Mouse (Mus musculus) midbrain, embryonic 14.5 days (tissue): ENCODE results near the gene Clock. TPM values are rescaled to one million over a fixed set of nuclear protein-coding genes. Genes with fewer than 3 reads are reported as not detected.

Source experiments
- ATAC-seq: fragments of 200-750 bp; cut with Nextera tagmentation; 2 replicates; pipeline ENCODE4 v1.8.0; 2017; ENCODE audit warnings: moderate number of reproducible peaks, moderate library complexity; ENCODE audit not compliant: low FRiP score, low TSS enrichment
- DNase-seq: peaks from one replicate; pipeline ENCODE4 v3.0.0-alpha.2; 2015
- H3K27ac ChIP-seq: fragments of 300-500 bp; sonication (generic); replicated peaks from 2 replicates; pipeline ENCODE4 v1.5.1; 2014; ENCODE audit warnings: mild to moderate bottlenecking, low read depth, low read length, moderate library complexity
- H3K27me3 ChIP-seq: fragments of 300-500 bp; sonication (generic); 2 replicates; pipeline ENCODE4 v1.6.1; 2014; ENCODE audit warnings: low read length, control low read depth, mixed read lengths; ENCODE audit not compliant: control insufficient read depth, insufficient read depth
- H3K36me3 ChIP-seq: fragments of 300-500 bp; sonication (generic); 2 replicates; pipeline ENCODE4 v1.6.1; 2014; ENCODE audit warnings: low read length, control low read depth; ENCODE audit not compliant: control insufficient read depth, insufficient read depth
- H3K4me1 ChIP-seq: fragments of 300-500 bp; sonication (generic); 2 replicates; pipeline ENCODE4 v1.6.1; 2014; ENCODE audit warnings: mild to moderate bottlenecking, antibody characterized with exemption, low read length, control low read depth; ENCODE audit not compliant: control insufficient read depth, insufficient read depth
- H3K4me2 ChIP-seq: fragments of 300-500 bp; sonication (generic); 2 replicates; pipeline ENCODE4 v1.6.1; 2014; ENCODE audit warnings: mild to moderate bottlenecking, low read length, moderate library complexity
- H3K4me3 ChIP-seq: fragments of 300-500 bp; sonication (generic); replicated peaks from 2 replicates; pipeline ENCODE4 v1.5.1; 2014; ENCODE audit warnings: low read depth, low read length
- H3K9ac ChIP-seq: fragments of 300-500 bp; sonication (generic); replicated peaks from 2 replicates; pipeline ENCODE4 v1.6.1; 2014; ENCODE audit warnings: mild to moderate bottlenecking, low read length, moderate library complexity
- H3K9me3 ChIP-seq: fragments of 300-500 bp; sonication (generic); 2 replicates; pipeline ENCODE4 v1.6.1; 2016; ENCODE audit warnings: low read length, control low read depth, mixed read lengths; ENCODE audit not compliant: control insufficient read depth
- WGBS: fragments of 180-500 bp; shearing (Covaris S2); extraction: QIAGEN DNeasy Blood & Tissue Kit; methylation state at CpG from one replicate; pipeline ENCODE4 v1.1.7; 2014; 5-methylcytosine and 5-hydroxymethylcytosine counted together
- polyA plus RNA-seq: library from polyadenylated mRNA; unstranded; fragments of >200 nt; fragmentation: Nextera tagmentation; extraction: Ambion mirVana; gene quantifications from 2 replicates; pipeline ENCODE4 v1.2.1, GENCODE M21; 2014

Clock gene
- polyA plus RNA-seq, 1 experiment from 2014 or later: 19.2 TPM

DNA sequence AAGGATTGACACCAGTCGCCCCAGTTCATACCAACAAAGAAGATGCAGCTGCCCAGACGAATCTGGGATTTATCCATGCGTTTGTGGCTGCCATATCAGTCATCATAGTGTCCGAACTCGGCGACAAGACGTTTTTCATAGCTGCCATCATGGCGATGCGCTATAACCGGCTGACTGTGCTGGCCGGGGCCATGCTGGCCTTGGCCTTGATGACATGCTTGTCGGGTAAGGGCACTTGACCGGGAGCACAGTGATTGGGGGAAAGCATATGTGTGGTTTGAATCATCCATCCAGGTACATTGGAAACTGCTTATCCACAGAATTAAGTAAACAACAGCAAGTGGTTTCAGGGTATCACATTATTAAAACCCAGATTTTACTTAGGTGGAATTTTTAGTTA, 105.2 kb downstream of the Clock start:
- no peaks in the 10 kb centered on the region for H3K9me3 ChIP-seq
- peaks cover 26% of the 10 kb centered on the region for H3K36me3 ChIP-seq
- 95% methylated on average over 13 of the region's 13 CpGs for WGBS
- H3K27me3 ChIP-seq: no peaks in the 10 kb centered on the region
- ATAC-seq (no peak), DNase-seq (no peak)
- no peak overlapping the region for H3K9ac ChIP-seq
- no peak overlapping the region for H3K4me3 ChIP-seq
- no peak overlapping the region for H3K27ac ChIP-seq
- H3K4me2 ChIP-seq: no peak overlapping the region
- no peaks in the 10 kb centered on the region for H3K4me1 ChIP-seq

DNA sequence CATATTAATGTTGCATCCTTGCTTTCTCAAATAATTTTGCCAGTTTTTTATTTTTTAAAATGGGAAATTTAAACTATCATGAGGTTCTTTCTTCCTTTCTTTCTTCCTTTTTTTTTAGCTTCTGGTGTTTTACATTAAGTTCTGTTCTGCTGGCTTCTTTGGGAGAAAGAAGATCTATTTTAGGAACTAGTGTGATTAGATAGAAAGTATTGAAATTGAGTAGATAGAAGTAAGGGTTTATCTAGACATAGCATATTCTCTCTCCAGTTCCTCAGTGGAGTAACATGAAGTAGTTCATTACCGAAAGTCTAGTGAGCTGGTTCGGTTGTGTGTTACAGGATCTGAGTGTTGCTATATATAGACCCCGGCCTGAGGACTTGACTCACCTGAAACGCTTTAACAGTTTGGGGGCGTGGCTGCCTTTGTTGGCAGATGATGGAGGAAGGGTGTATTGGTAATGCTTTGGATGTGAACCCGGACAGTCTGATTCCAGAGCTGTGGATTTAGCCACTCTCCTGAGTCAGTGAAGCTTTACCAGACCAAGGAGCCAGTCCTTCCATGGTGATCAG, 110.1 kb downstream of the Clock start:
- no peak for DNase-seq
- WGBS: 94% methylated on average over 6 of the region's 6 CpGs

DNA sequence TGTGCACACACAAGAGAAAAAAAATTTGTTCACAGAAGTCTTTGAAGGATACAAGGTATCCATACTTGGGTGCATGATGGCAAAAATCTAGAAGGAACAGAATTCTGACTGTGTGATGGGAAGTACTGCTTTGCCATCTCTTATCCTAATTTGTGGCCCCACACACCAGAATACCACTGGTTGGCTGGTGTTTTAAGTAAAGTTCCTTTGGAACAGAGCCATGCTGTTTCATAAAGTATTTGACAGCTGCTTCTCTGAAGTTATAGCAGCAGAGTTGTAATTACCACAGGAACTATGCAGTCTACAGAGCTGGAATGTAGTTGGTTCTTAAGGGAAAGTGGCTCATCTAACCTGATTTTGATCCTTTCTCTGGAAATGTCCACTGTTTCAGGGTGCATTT, 111.5 kb downstream of the Clock start:
- ATAC-seq (no peak), DNase-seq (no peak)
- H3K27me3 ChIP-seq: no peaks in the 10 kb centered on the region
- no peak overlapping the region for H3K27ac ChIP-seq
- H3K9me3 ChIP-seq: no peaks in the 10 kb centered on the region
- H3K4me2 ChIP-seq: no peak overlapping the region
- H3K9ac ChIP-seq: no peak overlapping the region
- no peaks in the 10 kb centered on the region for H3K36me3 ChIP-seq
- no peak overlapping the region for H3K4me3 ChIP-seq
- no peaks in the 10 kb centered on the region for H3K4me1 ChIP-seq

More for the DNA sequence above, 110.1 kb downstream of the Clock start:
- ATAC-seq: no peak
- Histone ChIP-seq H3K27me3 (no peaks in the 10 kb centered on the region), H3K36me3 (0 out of 2 replicates have a peak, but pooled peaks cover 3% of the 10 kb centered on the region), H3K27ac (no peak overlapping the region), H3K4me1 (no peaks in the 10 kb centered on the region), H3K4me2 (no peak overlapping the region), H3K9ac (no peak overlapping the region), H3K4me3 (no peak overlapping the region), H3K9me3 (no peaks in the 10 kb centered on the region)

- no peak overlapping the region for H3K4me2 ChIP-seq
- H3K27ac ChIP-seq: no peak overlapping the region
- no peaks in the 10 kb centered on the region for H3K27me3 ChIP-seq
- DNase-seq (no peak), ATAC-seq (no peak)
- H3K36me3 ChIP-seq: no peaks in the 10 kb centered on the region
- no peak overlapping the region for H3K4me3 ChIP-seq
- 92% methylated on average over 4 of the region's 4 CpGs for WGBS
- H3K4me1 ChIP-seq: peaks cover 2% of the 10 kb centered on the region
- no peak overlapping the region for H3K9ac ChIP-seq
- H3K9me3 ChIP-seq: no peaks in the 10 kb centered on the region
These were observed 114.0 kb downstream of the Clock start for GRCm38 (mm10) chr5:76190609-76191008.

GRCm38 (mm10) chr5:76187885-76188284, 116.7 kb downstream of the Clock start:
- Histone ChIP-seq H3K9me3 (no peaks in the 10 kb centered on the region), H3K36me3 (no peaks in the 10 kb centered on the region), H3K27ac (no peak overlapping the region), H3K9ac (no peak overlapping the region), H3K27me3 (no peaks in the 10 kb centered on the region), H3K4me3 (no peak overlapping the region), H3K4me1 (peaks cover 17% of the 10 kb centered on the region), H3K4me2 (no peak overlapping the region)
- DNase-seq (no peak), ATAC-seq (no peak)
- 93% methylated on average over 5 of the region's 5 CpGs for WGBS

DNA sequence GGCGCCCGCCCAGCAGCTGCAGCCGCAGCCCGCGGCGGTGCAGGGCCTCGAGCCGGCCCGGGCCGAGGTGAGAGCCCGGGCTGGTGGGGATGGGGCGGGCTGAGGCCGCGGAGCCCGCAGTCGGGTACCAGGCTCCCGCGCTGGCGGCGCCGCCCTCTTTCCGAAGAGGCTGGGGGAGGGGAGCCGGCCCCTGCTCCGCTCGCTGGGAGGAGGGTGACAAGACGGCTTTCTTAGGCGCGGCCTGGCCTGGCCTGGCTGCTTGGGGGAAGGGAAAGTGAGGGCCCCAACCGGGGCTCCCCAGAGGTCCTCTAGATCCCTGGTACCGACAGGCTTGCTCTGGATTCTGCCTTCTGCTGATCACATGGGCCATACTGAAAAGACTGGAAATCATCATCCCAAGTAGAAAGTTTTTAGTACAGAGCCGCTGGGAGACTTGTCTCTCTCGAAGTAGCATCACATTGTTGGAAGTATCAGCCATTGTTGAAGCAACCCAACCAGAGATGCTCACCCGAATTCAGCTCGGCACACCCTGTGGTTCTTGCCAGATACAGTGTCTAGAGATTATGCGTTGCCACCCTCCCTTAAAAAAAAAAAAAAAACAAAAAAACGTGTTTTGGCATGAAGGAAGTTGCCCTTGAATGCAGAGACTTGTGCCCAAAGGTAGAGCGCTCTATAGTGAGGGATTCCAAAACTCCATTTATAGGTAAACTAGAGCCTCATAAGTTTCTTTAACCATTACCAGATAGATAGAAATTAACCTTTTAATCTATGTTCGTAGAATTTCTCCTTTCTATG, 120.1 kb downstream of the Clock start:
- no peaks in the 10 kb centered on the region for H3K36me3 ChIP-seq
- H3K27me3 ChIP-seq: no peaks in the 10 kb centered on the region
- peaks cover 17% of the 10 kb centered on the region for H3K4me1 ChIP-seq
- peak overlapping the region; percentile 94 for H3K27ac ChIP-seq
- peak overlapping the region; percentile 84 for H3K4me2 ChIP-seq
- peak; percentile 88 for ATAC-seq
- peak overlapping the region; percentile 90 for H3K9ac ChIP-seq
- H3K4me3 ChIP-seq: peak overlapping the region; percentile 89
- peak; percentile 84 for DNase-seq
- WGBS: 4% methylated on average over 37 of the region's 38 CpGs
- H3K9me3 ChIP-seq: no peaks in the 10 kb centered on the region

DNA sequence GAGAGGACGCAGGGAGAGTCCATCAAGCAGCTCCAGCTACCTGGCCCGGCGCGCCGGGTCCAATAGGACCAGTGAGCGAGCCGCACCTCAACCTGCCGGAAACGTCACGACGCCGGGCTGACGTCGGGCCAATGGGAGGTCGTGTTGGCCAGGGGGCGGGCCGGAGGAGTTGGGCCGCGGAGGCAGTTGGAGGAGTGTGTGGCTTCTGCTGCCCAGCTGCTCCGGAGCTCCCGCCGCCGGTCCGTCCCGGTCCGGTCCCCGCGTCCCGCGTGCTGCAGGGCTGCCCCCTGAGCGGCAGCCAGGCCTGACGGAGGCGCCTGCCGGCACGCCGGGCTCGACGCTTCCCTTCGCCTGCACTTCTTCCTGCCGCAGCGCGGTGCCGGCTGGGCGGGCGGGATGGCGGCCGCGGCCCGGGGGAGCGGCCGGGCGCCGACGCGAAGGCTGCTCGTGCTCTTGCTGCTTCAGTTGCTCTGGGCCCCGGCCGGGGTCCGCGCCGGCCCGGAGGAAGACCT, 120.8 kb downstream of the Clock start, which contains the start of gene Tmem165:
Gene Tmem165 (plus strand): TSS at position 131 of the 512 bp plus-strand sequence.
- Histone ChIP-seq H3K4me1 (peaks cover 17% of the 10 kb centered on the region), H3K4me2 (peak within 1 kb of the TSS; percentile 84), H3K4me3 (peak within 1 kb of the TSS; percentile 89), H3K36me3 (no peaks in the 10 kb centered on the region), H3K9ac (peak within 1 kb of the TSS; percentile 90), H3K27ac (peak within 1 kb of the TSS; percentile 94), H3K9me3 (no peaks in the 10 kb centered on the region), H3K27me3 (no peaks in the 10 kb centered on the region)
- under 1% methylated on average over 55 of the region's 62 CpGs for WGBS
- DNase-seq: peak; percentile 96
- peak; percentile 97 for ATAC-seq

DNA sequence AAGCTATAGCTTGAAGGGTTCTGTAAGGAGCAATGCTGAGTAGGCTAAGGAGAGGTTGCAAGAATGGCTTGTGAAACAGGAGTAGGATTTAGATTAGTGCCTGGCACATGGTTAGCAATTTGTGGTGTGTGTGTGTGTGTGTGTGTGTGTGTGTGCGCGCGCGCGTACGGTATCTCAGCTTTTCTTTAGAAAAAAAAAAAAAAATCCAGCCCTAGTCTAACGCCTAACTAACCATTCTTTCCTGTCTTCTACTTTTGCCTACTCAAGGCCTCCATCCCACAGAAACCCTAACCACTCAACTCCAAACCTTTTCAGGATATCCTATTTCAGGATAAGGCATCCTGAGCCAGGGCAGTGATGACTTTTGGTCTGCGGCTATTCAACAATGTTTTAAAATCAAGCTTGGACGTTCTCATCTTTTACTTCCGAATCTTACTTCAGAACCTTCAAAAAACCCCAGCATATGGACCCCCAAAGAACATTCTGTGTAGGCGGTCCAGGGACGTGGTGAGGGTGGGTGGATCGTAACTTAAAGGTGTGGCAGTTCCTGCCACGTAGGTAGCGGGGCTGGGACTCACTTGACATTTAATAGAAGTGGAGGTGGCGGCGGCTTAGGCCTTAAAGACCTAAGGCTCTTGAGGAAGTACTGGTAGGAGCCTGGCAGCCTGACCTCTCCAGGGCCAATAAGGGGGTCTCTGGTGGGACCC, 121.4 kb downstream of the Clock start:
- ATAC-seq: no peak
- 43% methylated on average over 17 of the region's 17 CpGs for WGBS
- peak overlapping the region; percentile 38 for H3K27ac ChIP-seq

More for the DNA sequence above, 121.4 kb downstream of the Clock start:
- Histone ChIP-seq H3K9me3 (no peaks in the 10 kb centered on the region), H3K4me2 (peak overlapping the region; percentile 84), H3K4me1 (peaks cover 17% of the 10 kb centered on the region), H3K4me3 (peak overlapping the region; percentile 89), H3K9ac (peak overlapping the region; percentile 90), H3K36me3 (no peaks in the 10 kb centered on the region), H3K27me3 (no peaks in the 10 kb centered on the region)
- DNase-seq: no peak
